Mouse (Mus musculus): Measurements from ENCODE around the gene March11. TPM values are rescaled to one million over a fixed set of nuclear protein-coding genes. Genes with fewer than 3 reads are reported as not detected.

March11 gene
- polyA plus RNA-seq, 1 experiment from 2014 or later = not detected

- no peak for DNase-seq (ENCODE audit: low spot score)
Measured at GRCm38 (mm10) chr15:26373759-26374158, 64.9 kb downstream of the March11 start.

- no peak for DNase-seq (ENCODE audit: low spot score)
Measured at GRCm38 (mm10) chr15:26374232-26374631, 65.4 kb downstream of the March11 start.

DNA sequence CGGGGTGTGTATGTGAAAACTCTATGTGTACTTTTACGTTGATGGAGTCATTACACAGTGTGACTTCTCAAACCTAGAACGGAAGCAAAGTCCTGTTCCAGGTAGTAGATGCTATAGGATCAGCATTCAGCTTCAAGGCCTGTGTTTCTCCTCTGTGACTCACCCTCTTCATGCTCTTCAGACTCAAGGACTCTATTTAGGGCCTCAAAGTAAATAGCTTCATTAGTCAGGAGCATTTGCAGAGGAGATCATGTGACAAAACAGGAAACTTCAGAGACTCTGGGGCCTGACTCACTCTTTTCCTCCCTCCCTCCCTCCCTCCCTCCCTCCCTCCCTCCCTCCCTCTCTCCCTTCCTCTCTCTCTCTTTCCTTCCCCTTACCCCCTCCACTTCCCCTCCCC, 66.1 kb downstream of the March11 start:
- no peak for DNase-seq (ENCODE audit: low spot score)

GRCm38 (mm10) chr15:26377355-26377754, 68.5 kb downstream of the March11 start:
- no peak for DNase-seq (ENCODE audit: low spot score)

GRCm38 (mm10) chr15:26378879-26379278, 70.0 kb downstream of the March11 start:
- DNase-seq (ENCODE audit: low spot score) = no peak

DNA sequence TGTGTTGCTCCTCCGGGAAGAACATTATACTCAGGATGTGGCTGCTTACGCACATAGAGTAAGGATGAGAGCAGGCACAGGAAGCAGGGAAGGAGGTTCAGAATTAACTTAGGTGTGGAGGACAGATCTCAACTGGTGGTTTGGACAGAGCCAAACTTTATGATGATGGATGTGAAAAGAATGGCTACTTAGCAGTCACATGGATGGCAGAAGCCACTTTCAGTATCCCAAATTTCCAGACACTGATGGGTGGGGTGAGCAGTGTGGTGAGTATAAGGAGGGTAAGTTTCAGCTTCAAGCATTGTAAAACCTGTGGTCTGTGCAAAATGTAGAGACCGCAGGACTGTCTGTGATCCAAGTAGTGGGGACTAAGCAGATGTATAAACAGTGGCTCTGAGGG, 71.0 kb downstream of the March11 start:
- DNase-seq (ENCODE audit: low spot score) = no peak

DNA sequence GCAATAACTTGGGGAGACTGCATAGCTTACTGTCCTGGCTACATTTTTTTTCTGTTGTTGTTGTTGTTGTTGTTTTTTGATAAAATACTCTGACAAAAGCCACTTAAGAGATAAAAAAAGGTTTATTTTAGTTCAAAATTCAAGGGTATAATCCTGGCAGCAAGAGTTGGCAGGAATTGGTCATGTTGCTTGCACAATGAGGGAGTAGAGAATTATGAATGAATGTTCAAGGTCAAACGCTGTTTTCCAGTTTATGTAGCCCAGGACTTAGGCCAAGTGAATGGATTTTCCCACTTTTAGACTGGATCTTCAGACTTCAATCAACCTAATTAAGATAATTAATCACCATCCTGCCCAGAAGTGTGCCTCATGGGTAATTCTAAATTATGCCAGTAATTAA, 72.0 kb downstream of the March11 start:
- no peak for DNase-seq (ENCODE audit: low spot score)

DNA sequence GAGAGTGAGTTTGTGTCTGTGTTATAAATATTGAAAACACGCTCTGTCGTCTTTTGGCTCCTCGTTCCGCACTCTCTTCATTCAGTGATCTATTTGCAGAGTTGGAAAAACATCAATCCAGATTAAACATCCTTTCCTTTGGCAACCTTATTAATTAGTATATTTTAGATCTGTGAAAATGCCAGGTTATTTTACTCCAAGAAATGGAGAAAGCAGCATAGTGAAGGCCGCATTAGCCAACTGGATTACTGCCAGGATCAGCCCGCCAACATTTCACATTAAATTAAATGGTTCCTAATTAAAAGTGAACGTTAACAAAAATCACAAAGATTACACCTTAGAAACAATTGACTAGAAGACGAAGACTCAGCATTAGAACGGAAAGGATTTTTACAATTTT, 81.2 kb downstream of the March11 start:
- no peak for DNase-seq (ENCODE audit: low spot score)

GRCm38 (mm10) chr15:26396556-26396955, 87.7 kb downstream of the March11 start:
- DNase-seq (ENCODE audit: low spot score) = no peak

DNA sequence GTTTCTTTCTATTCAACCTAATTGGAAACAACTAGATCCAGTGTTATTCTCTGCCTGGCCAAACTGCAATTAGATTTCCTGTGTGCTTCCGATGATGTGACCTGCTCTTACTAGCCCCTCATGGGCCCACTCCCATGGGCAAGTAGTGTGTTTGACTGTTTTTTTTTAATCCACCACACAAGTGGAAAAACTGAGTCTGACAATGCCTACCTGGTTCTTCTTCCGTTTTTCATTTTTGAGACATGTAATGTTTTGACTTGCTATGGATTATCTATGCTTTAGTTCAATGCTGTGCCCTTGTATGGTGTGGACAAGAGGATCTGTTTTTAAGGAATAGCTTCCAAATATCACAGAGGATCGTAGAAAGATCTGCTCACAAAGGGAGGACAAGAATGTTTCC, 116.4 kb downstream of the March11 start:
- no peak for DNase-seq (ENCODE audit: low spot score)

DNA sequence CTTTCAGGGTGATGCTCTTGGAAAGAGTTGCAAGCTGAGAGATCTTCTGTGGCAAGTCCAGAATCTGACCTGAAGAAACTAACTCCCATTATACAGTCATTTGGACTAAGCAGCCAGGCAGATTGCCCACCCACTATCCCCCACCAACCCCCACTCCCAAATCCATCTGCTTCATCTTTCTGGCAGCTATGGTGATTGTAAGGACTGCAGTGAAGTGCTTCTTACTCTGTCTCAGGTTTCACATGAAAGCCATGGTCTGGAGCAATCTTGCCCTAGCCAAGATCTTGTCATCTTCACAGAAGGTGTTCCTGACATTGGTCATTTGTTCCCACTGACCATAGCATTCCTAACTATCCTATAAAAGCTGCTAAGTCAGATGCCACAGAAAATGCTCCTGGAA, 117.4 kb downstream of the March11 start:
- DNase-seq (ENCODE audit: low spot score) = no peak

- no peak for DNase-seq (ENCODE audit: low spot score)
Measured at GRCm38 (mm10) chr15:26430565-26430964, 121.7 kb downstream of the March11 start.

GRCm38 (mm10) chr15:26432676-26433075, 123.8 kb downstream of the March11 start:
- DNase-seq (ENCODE audit: low spot score) = no peak

DNA sequence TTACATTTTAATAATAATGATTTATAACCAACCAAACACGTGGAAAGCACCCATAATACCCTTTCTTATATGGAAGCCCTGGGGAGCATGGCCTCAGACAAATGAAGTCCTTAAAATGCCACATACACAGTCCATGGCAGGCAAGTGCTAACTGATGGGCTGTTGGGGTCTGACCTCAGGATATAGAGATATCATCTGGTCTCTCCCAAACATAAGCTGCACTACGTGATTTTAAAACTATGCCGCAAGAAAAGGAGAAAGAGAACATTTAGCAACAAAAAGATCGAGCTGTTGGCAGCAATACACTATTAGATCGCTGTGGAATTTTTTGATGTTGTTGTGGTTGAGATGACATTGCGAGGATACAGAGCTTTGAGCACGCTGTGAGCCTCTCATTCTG, 126.9 kb downstream of the March11 start:
- no peak for DNase-seq (ENCODE audit: low spot score)

GRCm38 (mm10) chr15:26437113-26437512, 128.3 kb downstream of the March11 start:
- DNase-seq (ENCODE audit: low spot score) = no peak
